Mouse (Mus musculus) hindbrain, embryonic 11.5 days (tissue): Measurements from ENCODE around the gene Fam243. TPM values are rescaled to one million over a fixed set of nuclear protein-coding genes. Genes with fewer than 3 reads are reported as not detected.
A peak's percentile ranks its signal among the peaks of the same experiment; 100 is the strongest.

Experiments
- ATAC-seq: fragments of 200-750 bp; cut with Nextera tagmentation; 2 replicates; pipeline ENCODE4 v1.8.0; 2017; ENCODE audit warnings: mild to moderate bottlenecking, moderate TSS enrichment, moderate library complexity; ENCODE audit not compliant: low FRiP score
- DNase-seq: peaks from one replicate; pipeline ENCODE4 v3.0.0-alpha.2; 2015; ENCODE audit warnings: low spot score
- H3K27ac ChIP-seq: fragments of 300-500 bp; sonication (generic); 2 replicates; pipeline ENCODE4 v1.5.1; 2014; ENCODE audit warnings: mild to moderate bottlenecking, low read depth, low read length
- H3K27me3 ChIP-seq: fragments of 300-500 bp; sonication (generic); 2 replicates; pipeline ENCODE4 v1.6.1; 2014; ENCODE audit warnings: mild to moderate bottlenecking, low read length, moderate library complexity, mixed read lengths; ENCODE audit not compliant: control insufficient read depth, insufficient read depth
- H3K36me3 ChIP-seq: fragments of 300-500 bp; sonication (generic); 2 replicates; pipeline ENCODE4 v1.6.1; 2014; ENCODE audit warnings: mild to moderate bottlenecking, low read length, moderate library complexity, mixed read lengths; ENCODE audit not compliant: control insufficient read depth, insufficient read depth
- H3K4me1 ChIP-seq: fragments of 300-500 bp; sonication (generic); replicated peaks from 2 replicates; pipeline ENCODE4 v1.6.1; 2014; ENCODE audit warnings: low read length, mixed read lengths; ENCODE audit not compliant: control insufficient read depth, insufficient read depth
- H3K4me2 ChIP-seq: fragments of 300-500 bp; sonication (generic); replicated peaks from 2 replicates; pipeline ENCODE4 v1.6.1; 2014; ENCODE audit warnings: mild to moderate bottlenecking, low read depth, low read length
- H3K4me3 ChIP-seq: fragments of 300-500 bp; sonication (generic); 2 replicates; pipeline ENCODE4 v1.5.1; 2014; ENCODE audit warnings: low read depth, low read length
- H3K9ac ChIP-seq: fragments of 300-500 bp; sonication (generic); 2 replicates; pipeline ENCODE4 v1.6.1; 2014; ENCODE audit warnings: low read depth, low read length
- H3K9me3 ChIP-seq: fragments of 300-500 bp; sonication (generic); 2 replicates; pipeline ENCODE4 v1.6.1; 2016; ENCODE audit warnings: low read length; ENCODE audit not compliant: control insufficient read depth
- WGBS: fragments of 180-500 bp; shearing (Covaris S2); extraction: QIAGEN DNeasy Blood & Tissue Kit; methylation state at CpG from one replicate; pipeline ENCODE4 v1.1.7; 2014; 5-methylcytosine and 5-hydroxymethylcytosine counted together
- polyA plus RNA-seq: library from polyadenylated mRNA; unstranded; fragments of >200 nt; fragmentation: Nextera tagmentation; extraction: Ambion mirVana; gene quantifications from 2 replicates; pipeline ENCODE4 v1.2.1, GENCODE M21; 2014

Gene Fam243
- polyA plus RNA-seq, 1 experiment from 2014 or later, result not detected

DNA sequence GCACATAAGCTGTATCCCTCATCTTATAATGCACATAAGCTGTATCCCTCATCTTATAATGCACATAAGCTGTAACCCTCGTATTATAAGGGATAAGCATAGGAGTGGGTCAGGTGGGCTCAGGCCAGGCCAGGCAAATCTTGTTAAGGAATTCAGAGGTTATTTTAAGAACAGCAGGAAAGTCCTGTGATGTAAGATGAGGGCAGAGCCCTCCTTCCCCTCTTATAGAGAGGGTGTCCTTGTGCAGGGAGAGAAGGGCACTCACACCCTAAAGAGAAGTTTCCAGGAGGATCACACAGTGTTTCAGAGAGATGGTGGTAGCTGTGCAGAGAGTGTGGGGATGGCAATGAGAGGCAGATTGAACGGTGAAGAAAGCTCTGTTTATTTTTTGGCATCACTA lies 25.9 kb downstream of the Fam243 start:
- Histone ChIP-seq H3K27me3 (no peaks in the 10 kb centered on the region), H3K36me3 (no peaks in the 10 kb centered on the region), H3K9me3 (no peaks in the 10 kb centered on the region), H3K4me3 (no peak overlapping the region), H3K9ac (no peak overlapping the region), H3K4me2 (no peak overlapping the region), H3K27ac (no peak overlapping the region), H3K4me1 (no peaks in the 10 kb centered on the region)
- DNase-seq (no peak), ATAC-seq (no peak)
- WGBS, result 86% methylated on average over 2 of the region's 2 CpGs

DNA sequence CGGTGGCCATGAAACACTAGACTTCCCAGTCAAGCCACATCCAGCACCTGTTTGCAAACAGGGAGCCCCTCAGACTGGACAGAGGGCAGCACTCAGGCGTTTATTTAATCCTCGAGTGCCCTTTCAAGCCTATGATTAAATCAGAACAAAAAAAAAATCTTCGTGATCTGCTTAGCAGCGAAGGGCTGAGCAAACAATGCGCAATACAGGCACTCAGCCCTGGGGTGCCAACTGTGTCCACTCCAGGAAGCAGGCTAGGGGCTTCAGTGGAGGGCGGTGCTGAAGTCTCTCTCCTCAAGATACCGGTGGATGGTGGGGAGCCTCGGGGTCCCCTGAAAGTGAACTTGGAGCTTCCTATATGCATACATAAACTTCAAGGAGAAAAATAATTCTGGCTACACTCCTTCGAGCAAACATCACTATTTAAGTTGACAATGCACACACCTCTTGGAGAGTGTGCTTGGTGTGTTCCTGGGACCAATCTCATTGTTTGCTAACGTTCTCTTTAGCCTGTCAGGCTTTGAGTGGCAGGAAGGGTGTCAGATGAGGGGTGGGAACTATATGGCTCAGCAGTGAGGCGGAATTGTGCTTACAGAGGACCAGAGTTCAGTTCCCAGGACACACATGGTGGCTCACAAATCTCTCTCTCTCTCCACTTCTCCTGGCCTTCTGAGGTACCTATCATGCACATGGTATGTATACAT lies 26.8 kb downstream of the Fam243 start:
- no peak overlapping the region for H3K9ac ChIP-seq
- H3K9me3 ChIP-seq, result no peaks in the 10 kb centered on the region
- 64% methylated on average over 12 of the region's 12 CpGs for WGBS
- H3K27me3 ChIP-seq, result no peaks in the 10 kb centered on the region
- H3K4me1 ChIP-seq, result no peaks in the 10 kb centered on the region
- no peak overlapping the region for H3K27ac ChIP-seq
- no peak overlapping the region for H3K4me2 ChIP-seq
- H3K4me3 ChIP-seq, result no peak overlapping the region
- H3K36me3 ChIP-seq, result no peaks in the 10 kb centered on the region
- no peak for DNase-seq
- no peak for ATAC-seq

DNA sequence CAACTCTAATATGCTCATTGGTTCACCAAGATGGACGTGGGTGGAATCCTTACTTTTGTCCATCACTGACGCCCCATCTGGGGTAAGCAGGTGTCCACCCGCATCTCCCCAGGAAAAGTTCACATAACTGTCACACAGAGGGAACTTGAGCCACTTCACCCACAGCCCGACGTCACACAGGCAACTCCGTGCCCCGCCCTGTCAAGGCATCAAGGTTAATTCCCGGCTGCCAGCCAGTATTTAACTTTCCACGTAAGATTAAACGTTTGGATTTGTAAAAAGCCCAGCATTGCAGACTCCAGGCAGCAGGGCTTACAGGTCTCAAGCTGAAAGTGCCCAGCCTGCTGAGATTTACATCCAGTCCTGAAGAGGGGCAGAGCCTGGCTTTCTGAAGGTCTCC lies 29.1 kb downstream of the Fam243 start, which contains the start of gene Kcne2:
TSS of gene Kcne2 (plus strand) at position 289 of the 400 bp plus-strand sequence.
- no peaks in the 10 kb centered on the region for H3K9me3 ChIP-seq

DNA sequence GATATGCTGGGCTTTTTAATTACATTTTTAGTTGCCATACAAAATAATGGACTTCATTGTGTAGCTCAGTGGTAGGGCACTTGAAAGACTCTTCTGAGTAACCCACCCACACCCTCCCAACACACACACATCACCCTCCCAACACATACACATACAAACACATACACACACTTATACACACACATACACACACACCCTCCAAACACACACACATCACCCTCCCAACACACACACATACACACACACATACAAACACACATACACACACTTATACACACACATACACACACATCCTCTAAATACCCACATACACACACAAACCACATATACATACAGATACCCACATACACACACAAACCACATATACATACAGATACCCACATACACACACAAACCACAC lies 31.2 kb downstream of the Fam243 start:
- ATAC-seq (no peak), DNase-seq (no peak)
- no peaks in the 10 kb centered on the region for H3K27me3 ChIP-seq
- no peak overlapping the region for H3K27ac ChIP-seq
- H3K4me2 ChIP-seq, result no peak overlapping the region
- H3K4me1 ChIP-seq, result no peaks in the 10 kb centered on the region
- no peak overlapping the region for H3K9ac ChIP-seq
- H3K4me3 ChIP-seq, result no peak overlapping the region
- no peaks in the 10 kb centered on the region for H3K9me3 ChIP-seq
- no peaks in the 10 kb centered on the region for H3K36me3 ChIP-seq

More for the DNA sequence above, 29.1 kb downstream of the Fam243 start, which contains the start of gene Kcne2:
- 74% methylated on average over 10 of the region's 10 CpGs for WGBS
- no peaks in the 10 kb centered on the region for H3K27me3 ChIP-seq
- no peak within 1 kb of the TSS for H3K4me3 ChIP-seq
- H3K4me1 ChIP-seq, result no peaks in the 10 kb centered on the region
- ATAC-seq, result no peak
- H3K4me2 ChIP-seq, result no peak within 1 kb of the TSS
- no peaks in the 10 kb centered on the region for H3K36me3 ChIP-seq
- H3K9ac ChIP-seq, result no peak within 1 kb of the TSS
- DNase-seq, result no peak
- H3K27ac ChIP-seq, result no peak within 1 kb of the TSS

DNA sequence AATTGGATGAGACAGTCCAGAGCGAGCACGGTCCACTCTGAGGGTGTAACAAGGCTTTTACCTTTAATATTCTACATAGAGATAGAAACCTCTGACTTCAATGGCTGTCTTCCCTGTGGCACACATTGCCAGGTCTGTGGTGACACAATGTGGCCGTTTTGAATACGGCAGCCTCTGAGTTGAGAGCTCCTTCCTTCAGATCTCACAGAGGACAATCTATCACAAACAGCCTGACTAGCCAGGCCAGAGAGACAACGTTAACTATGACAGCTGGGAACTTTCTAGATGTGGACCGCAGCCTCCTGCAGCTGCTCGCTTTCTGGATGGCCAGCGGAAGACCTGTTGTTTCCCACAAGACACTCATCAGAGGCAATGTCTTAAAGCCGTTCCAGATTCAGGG lies 32.5 kb downstream of the Fam243 start:
- Histone ChIP-seq H3K9me3 (no peaks in the 10 kb centered on the region), H3K36me3 (no peaks in the 10 kb centered on the region), H3K27me3 (no peaks in the 10 kb centered on the region), H3K4me3 (no peak overlapping the region), H3K9ac (no peak overlapping the region), H3K4me2 (no peak overlapping the region), H3K27ac (no peak overlapping the region), H3K4me1 (no peaks in the 10 kb centered on the region)
- peak; percentile 10 for DNase-seq
- ATAC-seq, result no peak
- 89% methylated on average over 9 of the region's 9 CpGs for WGBS

DNA sequence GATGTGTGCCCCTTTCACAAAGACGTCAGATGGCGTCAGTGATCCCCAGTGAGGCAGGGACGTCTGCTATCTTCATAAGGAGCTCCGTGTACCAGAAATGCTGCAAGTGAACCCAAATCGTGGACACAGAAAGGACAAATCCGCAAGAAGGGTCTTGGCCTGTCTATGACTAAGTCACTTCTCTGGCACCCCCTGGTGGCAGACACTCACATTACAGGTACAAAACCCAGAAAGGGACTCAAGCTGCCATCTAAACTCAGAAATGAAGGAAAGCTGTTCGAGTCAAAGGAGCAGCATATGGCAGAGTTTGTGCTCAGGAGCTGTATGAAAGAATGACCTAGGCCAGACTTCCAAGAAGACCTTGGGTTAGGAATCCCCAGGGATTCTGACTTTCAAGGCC lies 34.6 kb downstream of the Fam243 start:
- peak; percentile 19; the same call in 1 of the 2 replicates for ATAC-seq
- Histone ChIP-seq H3K4me2 (no peak overlapping the region), H3K4me1 (no peaks in the 10 kb centered on the region), H3K27me3 (no peaks in the 10 kb centered on the region), H3K36me3 (no peaks in the 10 kb centered on the region), H3K9me3 (no peaks in the 10 kb centered on the region), H3K9ac (no peak overlapping the region), H3K27ac (no peak overlapping the region), H3K4me3 (no peak overlapping the region)
- WGBS, result 17% methylated on average over 7 of the region's 7 CpGs
- DNase-seq, result peak; percentile 95

DNA sequence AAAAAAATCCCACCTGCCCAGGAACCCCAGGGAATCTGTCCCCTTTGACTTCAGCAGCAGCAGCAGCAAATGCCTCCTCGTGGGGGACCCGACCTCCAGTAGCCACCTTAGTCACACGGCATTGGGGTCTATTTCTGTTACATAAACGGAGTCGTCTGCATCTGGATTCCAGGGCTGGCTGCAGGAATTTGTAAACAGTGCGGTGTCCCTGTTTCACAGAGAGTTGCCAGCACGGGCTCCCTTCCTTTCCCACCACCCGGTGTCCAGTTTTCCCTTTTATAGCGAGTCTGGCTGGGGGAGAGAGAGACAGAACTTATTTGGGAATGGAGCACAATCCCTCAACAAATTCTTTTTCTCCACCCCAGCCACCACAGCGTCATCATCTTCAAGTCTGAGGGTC lies 36.2 kb downstream of the Fam243 start:
- Histone ChIP-seq H3K9me3 (no peaks in the 10 kb centered on the region), H3K27ac (no peak overlapping the region), H3K4me2 (no peak overlapping the region), H3K27me3 (no peaks in the 10 kb centered on the region), H3K36me3 (no peaks in the 10 kb centered on the region), H3K4me3 (no peak overlapping the region), H3K4me1 (no peaks in the 10 kb centered on the region), H3K9ac (no peak overlapping the region)
- WGBS, result 59% methylated on average over 10 of the region's 10 CpGs
- ATAC-seq (no peak), DNase-seq (no peak)

DNA sequence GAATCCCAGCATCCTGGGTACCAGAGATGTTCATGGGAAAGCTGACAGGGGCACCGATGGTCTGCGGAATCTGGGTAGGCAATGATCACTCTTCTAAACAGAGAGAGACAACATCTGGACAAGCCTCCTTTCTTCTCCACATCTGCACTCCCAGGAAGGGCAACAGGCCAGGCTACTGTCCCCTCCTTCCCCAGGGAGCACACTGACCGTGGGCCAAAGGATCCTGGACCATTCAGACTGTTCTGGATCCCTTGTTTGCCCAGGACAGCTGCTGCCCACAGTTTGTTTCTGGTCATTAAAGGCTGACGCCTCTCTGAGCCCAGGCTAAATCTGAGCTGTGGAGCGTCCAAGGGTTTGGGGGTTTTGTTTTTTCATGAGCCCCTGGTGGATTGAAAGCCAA lies 38.6 kb downstream of the Fam243 start:
- ATAC-seq, result no peak
- H3K27ac ChIP-seq, result no peak overlapping the region

DNA sequence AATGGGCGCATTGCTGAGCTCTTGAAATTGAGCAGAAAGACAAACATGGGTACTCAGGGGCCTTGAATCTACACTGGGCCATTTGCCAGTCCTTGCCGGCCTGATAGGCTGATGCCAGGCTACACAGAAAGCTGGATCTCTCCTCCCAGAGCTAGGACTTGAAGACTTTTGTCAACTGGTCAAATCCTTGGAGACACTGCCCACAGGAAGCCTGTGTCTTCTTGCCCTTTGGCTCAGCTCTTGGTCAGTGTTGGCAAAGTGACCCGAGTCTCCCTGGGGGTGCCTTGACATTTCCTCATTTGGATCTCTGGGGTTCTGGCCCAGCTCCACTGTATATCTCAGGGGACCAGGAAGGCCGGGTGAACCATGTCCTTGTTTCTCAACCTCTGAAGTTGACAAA lies 45.7 kb downstream of the Fam243 start:
- Histone ChIP-seq H3K4me3 (no peak overlapping the region), H3K9me3 (no peaks in the 10 kb centered on the region), H3K27ac (no peak overlapping the region), H3K27me3 (no peaks in the 10 kb centered on the region), H3K9ac (no peak overlapping the region), H3K4me1 (no peaks in the 10 kb centered on the region), H3K4me2 (no peak overlapping the region), H3K36me3 (no peaks in the 10 kb centered on the region)
- WGBS, result 89% methylated on average over 4 of the region's 4 CpGs
- DNase-seq, result no peak
- ATAC-seq, result no peak

More for the DNA sequence above, 38.6 kb downstream of the Fam243 start:
- H3K9me3 ChIP-seq, result no peaks in the 10 kb centered on the region
- 74% methylated on average over 5 of the region's 5 CpGs for WGBS
- no peak overlapping the region for H3K4me2 ChIP-seq
- no peak for DNase-seq
- no peaks in the 10 kb centered on the region for H3K27me3 ChIP-seq
- H3K4me1 ChIP-seq, result no peaks in the 10 kb centered on the region
- H3K9ac ChIP-seq, result no peak overlapping the region
- no peak overlapping the region for H3K4me3 ChIP-seq
- no peaks in the 10 kb centered on the region for H3K36me3 ChIP-seq
